9 mouse cellular contexts compared by ENCODE assay signal in genomic region chr9:110742951-110743455, GRCm38 (mm10). TPM values are rescaled to one million over a fixed set of nuclear protein-coding genes. Genes with fewer than 3 reads are reported as not detected.
DNase-seq lines count a peak whose midpoint lies in the region; ATAC-seq lines count a peak whose summit lies in the region.
"Had no signal": no experiment of that assay in that cellular context is flagged by ENCODE, and none has a peak within 500 bp of the region (broad histone marks: within the 10 kb centered on the region; RNA-seq: fewer than 3 reads in every experiment).

No protein-coding gene starts in this region.

- no peak for ATAC-seq in heart, embryonic 14.5 days (ENCODE audit: insufficient number of reproducible peaks, insufficient read depth, low FRiP score, low read depth)
- peak; percentile 48 for ATAC-seq in neural tube, embryonic 12.5 days (ENCODE audit: low FRiP score, low read depth)
- ATAC-seq in erythroid progenitor cell, adult 5-6 weeks (replicated peaks; ENCODE audit: low FRiP score, poor library complexity, severe bottlenecking), result no peak

- peaks cover 10% of the 10 kb centered on the region; the same call in 1 of the 2 replicates for H3K27me3 ChIP-seq in heart, embryonic 14.5 days (ENCODE audit: control insufficient read depth, insufficient read depth, low read length)
- 0 out of 2 replicates have a peak, but pooled peaks cover 3% of the 10 kb centered on the region for H3K27me3 ChIP-seq in neural tube, embryonic 12.5 days (replicated peaks)

- H3K4me2 ChIP-seq in heart, embryonic 14.5 days (ENCODE audit: low read length), result peak overlapping the region; percentile 88
- H3K4me2 ChIP-seq in neural tube, embryonic 12.5 days (replicated peaks), result peak overlapping the region; percentile 93

- H3K36me3 ChIP-seq in heart, embryonic 14.5 days (ENCODE audit: control insufficient read depth, insufficient read depth, low read length), result peaks cover 18% of the 10 kb centered on the region
- H3K36me3 ChIP-seq in neural tube, embryonic 12.5 days, result no peaks in the 10 kb centered on the region

- H3K4me1 ChIP-seq in heart, embryonic 14.5 days (ENCODE audit: control insufficient read depth in 2 of 2, insufficient read depth in 2 of 2, low read length in 2 of 2), result peaks cover 17 to 18% of the 10 kb centered on the region in 2 experiments
- peaks cover 34% of the 10 kb centered on the region for H3K4me1 ChIP-seq in neural tube, embryonic 12.5 days

- under 1% methylated on average over 48 of the region's 49 CpGs for WGBS in heart, embryonic 14.5 days
- under 1% methylated on average over 49 of the region's 49 CpGs for WGBS in neural tube, embryonic 12.5 days

- H3K4me3 ChIP-seq in heart, embryonic 14.5 days (ENCODE audit: control insufficient read depth in 1 of 2, insufficient read depth in 1 of 2, low read depth in 1 of 2, low read length in 2 of 2), result peak overlapping the region; percentile 63 to 97
- peak overlapping the region; percentile 76 for H3K4me3 ChIP-seq in neural tube, embryonic 12.5 days

- DNase-seq in gastrocnemius, postnatal 14 days, result peak; percentile 36
- DNase-seq in gastrocnemius, postnatal 25 days, result no peak
- DNase-seq in R1 (ENCODE audit: low read depth, low spot score), result peak; percentile 34
- DNase-seq in kidney, postnatal 4 days, result peak; percentile 72 to 80
- DNase-seq in cerebellum, adult 18-20 months, result no peak

- H3K9me3 ChIP-seq in heart, embryonic 14.5 days (ENCODE audit: control insufficient read depth, low read length), result no peaks in the 10 kb centered on the region
- no peaks in the 10 kb centered on the region for H3K9me3 ChIP-seq in neural tube, embryonic 12.5 days

- H3K9ac ChIP-seq in heart, embryonic 14.5 days (ENCODE audit: low read length), result peak overlapping the region; percentile 89
- peak overlapping the region; percentile 82 for H3K9ac ChIP-seq in neural tube, embryonic 12.5 days

- intact Hi-C loops in gastrocnemius, postnatal 14 days (cut with DNase I; ENCODE audit: low total_unique reads), result no loop called here

- H3K27ac ChIP-seq in heart, embryonic 14.5 days (replicated peaks in 1 of 2; ENCODE audit: control insufficient read depth in 1 of 2, insufficient read depth in 1 of 2, low read depth in 2 of 2, low read length in 2 of 2), result peak overlapping the region; percentile 82 to 86
- H3K27ac ChIP-seq in neural tube, embryonic 12.5 days, result peak overlapping the region; percentile 21; the same call in 1 of the 2 replicates

RNA-seq across cellular contexts. Expression of gene Myl3, which starts 1.3 kb away (rescaled TPM):
- total RNA-seq in gastrocnemius, postnatal 14 days (2021), result 100 to 1,000 TPM; 358 to 691 TPM
- total RNA-seq in gastrocnemius, postnatal 25 days (2021), result 100 to 1,000 TPM; 119 to 840 TPM
- polyA plus RNA-seq in heart, embryonic 14.5 days (2014; fragmentation: Nextera tagmentation; extraction: Ambion mirVana), result 4,569 and 4,875 TPM in 2 replicates
- polyA plus RNA-seq in neural tube, embryonic 12.5 days (2016; fragmentation: Nextera tagmentation; extraction: Ambion mirVana), result 1.0 and 3.9 TPM in 2 replicates
- not detected in 2 replicates for total RNA-seq in erythroid progenitor cell, adult 5-6 weeks (2015; ENCODE audit: low replicate concordance)
- not detected in 2 replicates for total RNA-seq in erythroid progenitor cell, adult 5-6 weeks (2017; ENCODE audit: low replicate concordance)
- total RNA-seq: MEL had no signal

RNA-seq across cellular contexts. Expression of gene Pth1r, which starts 3.9 kb away (rescaled TPM):
- 1 to 10 TPM; 2.7 to 4.3 TPM for total RNA-seq in gastrocnemius, postnatal 14 days (2021)
- 1 to 10 TPM; 1.3 to 2.4 TPM for total RNA-seq in gastrocnemius, postnatal 25 days (2021)
- 22.2 and 23.9 TPM in 2 replicates for polyA plus RNA-seq in heart, embryonic 14.5 days (2014; fragmentation: Nextera tagmentation; extraction: Ambion mirVana)
- polyA plus RNA-seq in neural tube, embryonic 12.5 days (2016; fragmentation: Nextera tagmentation; extraction: Ambion mirVana), result 40.6 and 42.4 TPM in 2 replicates
- total RNA-seq in erythroid progenitor cell, adult 5-6 weeks (2015; ENCODE audit: low replicate concordance), result 1.3 TPM in 1 of 2 replicates, not detected in the other
- 0.77 TPM in 1 of 2 replicates, not detected in the other for total RNA-seq in erythroid progenitor cell, adult 5-6 weeks (2017; ENCODE audit: low replicate concordance)

RNA-seq across cellular contexts. Expression of gene Prss42, which starts 55.0 kb away (rescaled TPM):
- total RNA-seq in gastrocnemius, postnatal 14 days (2021), result not detected
- total RNA-seq in gastrocnemius, postnatal 25 days (2021), result not detected
- polyA plus RNA-seq in heart, embryonic 14.5 days (2014; fragmentation: Nextera tagmentation; extraction: Ambion mirVana), result not detected in 2 replicates
- polyA plus RNA-seq in neural tube, embryonic 12.5 days (2016; fragmentation: Nextera tagmentation; extraction: Ambion mirVana), result not detected in 2 replicates
- not detected in 2 replicates for total RNA-seq in erythroid progenitor cell, adult 5-6 weeks (2015; ENCODE audit: low replicate concordance)
- total RNA-seq in erythroid progenitor cell, adult 5-6 weeks (2017; ENCODE audit: low replicate concordance), result not detected in 2 replicates
- total RNA-seq: MEL had no signal

Comparison
In these comparisons a context has a peak if more than half of its experiments do, and no peak if none do; other contexts are left out.
1. DNase-seq: peak in gastrocnemius, postnatal 14 days (single experiment), R1 (single experiment) and kidney, postnatal 4 days (2 of 2); none in gastrocnemius, postnatal 25 days (single experiment) and cerebellum, adult 18-20 months (0 of 2).
2. RNA of gene Myl3, which starts 1.3 kb away (total RNA-seq): 119 to 840 TPM in gastrocnemius, postnatal 25 days and 358 to 691 TPM in gastrocnemius, postnatal 14 days; not detected in erythroid progenitor cell, adult 5-6 weeks; every median in the first group is over 100 times any median in the second.